Mouse (Mus musculus): Measurements from ENCODE around the gene Olfr1080.
"Not testable (repeated sequence)": the region's sequence is repeated elsewhere in the genome, so short reads cannot be mapped to it uniquely, and the experiment has no call there.

The Olfr1080 gene

GRCm38 (mm10) chr2:86558135-86558534 lies at the start of gene Olfr1080:
TSS of gene Olfr1080 (minus strand) at chr2:86558235.
- not testable (repeated sequence) for DNase-seq

- DNase-seq: not testable (repeated sequence)
Observed at GRCm38 (mm10) chr2:86598866-86599265, 40.8 kb upstream of the Olfr1080 start, which contains the start of gene Olfr1082. TSS of gene Olfr1082 (minus strand) at chr2:86598966.

- DNase-seq: no peak
Observed at GRCm38 (mm10) chr2:86542380-86542779, 15.7 kb downstream of the Olfr1080 start, which contains the start of gene Olfr1079. TSS of gene Olfr1079 (minus strand) at chr2:86542480.

GRCm38 (mm10) chr2:86530991-86531390 lies 27.0 kb downstream of the Olfr1080 start:
- DNase-seq: peak; percentile 2

- no peak for DNase-seq
Observed at GRCm38 (mm10) chr2:86508161-86508560, 49.9 kb downstream of the Olfr1080 start, which contains the start of gene Olfr1076. TSS of gene Olfr1076 (plus strand) at chr2:86508461.
